ENCODE assay signal across 10 mouse cellular contexts in the genomic region with DNA sequence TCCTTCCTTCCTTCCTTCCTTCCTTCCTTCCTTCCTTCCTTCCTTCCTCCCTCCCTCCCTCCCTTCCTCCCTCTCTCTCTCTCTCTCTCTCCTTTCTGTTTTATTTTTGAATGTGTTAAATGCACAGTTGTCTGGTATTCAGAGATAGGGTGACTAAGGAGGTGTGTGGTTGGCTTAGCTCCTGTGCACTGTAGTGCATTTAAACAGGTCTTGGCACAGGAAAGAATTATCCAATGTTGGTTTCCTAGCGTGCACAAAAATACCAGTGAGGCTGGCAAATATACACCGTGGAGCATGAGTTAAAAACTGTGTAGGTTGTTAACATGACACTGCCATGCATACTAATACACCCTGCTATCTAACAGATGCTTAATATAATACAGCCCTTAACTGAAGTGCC.
"Had no signal": no experiment of that assay in that cellular context is flagged by ENCODE, and none has a peak within 500 bp of the region (broad histone marks: within the 10 kb centered on the region; RNA-seq: fewer than 3 reads in every experiment).

No protein-coding gene starts in this region.

- DNase-seq: lung, adult 18-20 months; lung, embryonic 14.5 days; lung, postnatal 10 days; lung, postnatal 4 days; midbrain, embryonic 14.5 days; right cerebral cortex, postnatal 14 days; thymus, adult 18-20 months; thymus, postnatal 14 days; thymus, postnatal 36 days had no signal

- ATAC-seq: midbrain, embryonic 16.5 days had no signal
